Mouse (Mus musculus) small intestine, adult 2 months (tissue): Measurements from ENCODE around the gene Tcl1b3. TPM values are rescaled to one million over a fixed set of nuclear protein-coding genes. Genes with fewer than 3 reads are reported as not detected.

Experiments
- H3K27ac ChIP-seq: fragments of 200-500 bp; 2 replicates; pipeline ENCODE4 v1.5.1; 2012; ENCODE audit warnings: low read depth, low read length, control low read depth, inconsistent platforms; ENCODE audit not compliant: insufficient read depth
- H3K27me3 ChIP-seq: fragments of 200-500 bp; 2 replicates; pipeline ENCODE4 v1.6.1; 2012; ENCODE audit warnings: mild to moderate bottlenecking, moderate library complexity, low read length, inconsistent platforms; ENCODE audit not compliant: control insufficient read depth, insufficient read depth
- H3K36me3 ChIP-seq: fragments of 200-500 bp; 2 replicates; pipeline ENCODE4 v1.6.1; 2012; ENCODE audit warnings: mild to moderate bottlenecking, low read length, control low read depth, inconsistent platforms; ENCODE audit not compliant: control insufficient read depth, insufficient read depth
- H3K4me1 ChIP-seq: fragments of 200-500 bp; 2 replicates; pipeline ENCODE4 v1.6.1; 2012; ENCODE audit warnings: low read length, inconsistent platforms, mixed read lengths; ENCODE audit not compliant: control insufficient read depth, insufficient read depth, insufficient read length
- H3K4me3 ChIP-seq: fragments of 200-500 bp; 2 replicates; pipeline ENCODE4 v1.5.1; 2012; ENCODE audit warnings: low read depth, mild to moderate bottlenecking, control low read depth, inconsistent platforms, low read length, moderate library complexity
- CTCF ChIP-seq: fragments of 200-500 bp; IDR thresholded peaks from 2 replicates; pipeline ENCODE4 v1.5.1; 2012; ENCODE audit warnings: low read depth, mild to moderate bottlenecking, control low read depth, inconsistent platforms, low read length, moderate library complexity, mixed read lengths; ENCODE audit not compliant: insufficient replicate concordance, insufficient read length; ENCODE audit errors: extremely low read depth
- POLR2A ChIP-seq: fragments of 200-500 bp; IDR thresholded peaks from 2 replicates; pipeline ENCODE4 v1.6.1; 2012; ENCODE audit warnings: low read depth, mild to moderate bottlenecking, control low read depth, inconsistent platforms, low read length, moderate library complexity
- WGBS: fragments of 180-500 bp; shearing (Covaris S2); methylation state at CpG from one replicate; pipeline ENCODE4 v1.1.7; 2018; 5-methylcytosine and 5-hydroxymethylcytosine counted together
- polyA plus RNA-seq: library from polyadenylated mRNA; depleted of rRNA; stranded (reverse); fragments of >200 nt; gene quantifications from 2 replicates; pipeline ENCODE4 v1.2.3, GENCODE M21; 2012; rRNA removed

The Tcl1b3 gene
- polyA plus RNA-seq, 1 experiment, result not detected

DNA sequence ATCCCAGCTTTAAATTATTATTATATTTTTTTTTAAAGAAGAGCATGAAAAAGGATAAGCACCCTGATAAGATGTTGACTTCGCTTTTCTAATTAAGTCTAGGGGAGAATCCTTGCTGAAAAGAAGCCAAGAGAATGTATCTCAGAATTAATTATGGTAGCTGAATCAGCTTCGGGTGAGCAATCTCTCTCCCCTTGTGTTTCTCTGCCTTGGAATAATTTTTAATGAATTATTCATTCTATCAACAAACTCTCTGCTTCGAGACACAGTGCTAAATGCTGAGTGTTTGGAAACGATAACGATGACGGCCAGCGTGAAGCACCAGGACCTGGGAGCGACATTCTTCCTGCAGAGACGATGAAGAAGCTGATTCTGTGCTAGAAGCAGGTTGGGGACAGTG lies 48.2 kb downstream of the Tcl1b3 start:
- Histone ChIP-seq H3K4me1 (no peaks in the 10 kb centered on the region), H3K4me3 (no peak overlapping the region), H3K36me3 (no peaks in the 10 kb centered on the region), H3K27me3 (no peaks in the 10 kb centered on the region), H3K27ac (no peak overlapping the region)
- WGBS, result 83% methylated on average over 9 of the region's 9 CpGs
- no peak for TF ChIP-seq CTCF
- TF ChIP-seq POLR2A, result no peak

Other genes starting within 250 kb of the Tcl1b3 start
- gene Syne3, start 181.2 kb upstream of the Tcl1b3 start, polyA plus RNA-seq, result 0.88 and 1.3 TPM in 2 replicates
- gene Glrx5, start 158.4 kb upstream of the Tcl1b3 start, polyA plus RNA-seq, result 74.3 and 82.0 TPM in 2 replicates
- gene Tcl1b2, start 45.0 kb upstream of the Tcl1b3 start, polyA plus RNA-seq, result not detected in 2 replicates
- gene Tcl1b1, start 31.4 kb upstream of the Tcl1b3 start, polyA plus RNA-seq, result not detected in 2 replicates
- not detected in 2 replicates for gene Tcl1b5, start 14.7 kb upstream of the Tcl1b3 start, polyA plus RNA-seq
- gene Tcl1b4, start 10.9 kb downstream of the Tcl1b3 start, polyA plus RNA-seq, result not detected in 2 replicates
- not detected in 2 replicates for gene Tcl1, start 31.8 kb downstream of the Tcl1b3 start, polyA plus RNA-seq
- gene Tunar, start 142.8 kb downstream of the Tcl1b3 start, polyA plus RNA-seq, result 0.05 TPM in 1 of 2 replicates, not detected in the other